Mouse (Mus musculus) forebrain, postnatal 0 days (tissue): Measurements from ENCODE around the gene Derl3. TPM values are rescaled to one million over a fixed set of nuclear protein-coding genes. Genes with fewer than 3 reads are reported as not detected.
"Not testable (repeated sequence)": the region's sequence is repeated elsewhere in the genome, so short reads cannot be mapped to it uniquely, and the experiment has no call there.

Experiments used
- ATAC-seq: fragments of 200-750 bp; cut with Nextera tagmentation; 2 replicates; pipeline ENCODE4 v1.8.0; 2017; ENCODE audit warnings: mild to moderate bottlenecking, moderate library complexity
- DNase-seq: peaks from one replicate; pipeline ENCODE4 v3.0.0-alpha.2; 2015
- H3K27ac ChIP-seq: fragments of 300-500 bp; sonication (generic); 2 replicates; pipeline ENCODE4 v1.5.1; 2014; ENCODE audit warnings: low read depth, mild to moderate bottlenecking, antibody characterized with exemption, low read length, moderate library complexity, mixed read lengths
- H3K27me3 ChIP-seq: fragments of 300-500 bp; sonication (generic); 2 replicates; pipeline ENCODE4 v1.6.1; 2014; ENCODE audit warnings: mild to moderate bottlenecking, low read length, mixed read lengths; ENCODE audit not compliant: insufficient read depth
- H3K36me3 ChIP-seq: fragments of 300-500 bp; sonication (generic); 2 replicates; pipeline ENCODE4 v1.6.1; 2014; ENCODE audit warnings: mild to moderate bottlenecking, moderate library complexity; ENCODE audit not compliant: insufficient read depth
- H3K4me1 ChIP-seq: fragments of 300-500 bp; sonication (generic); 2 replicates; pipeline ENCODE4 v1.6.1; 2014; ENCODE audit warnings: antibody characterized with exemption; ENCODE audit not compliant: insufficient read depth
- H3K4me2 ChIP-seq: fragments of 300-500 bp; sonication (generic); 2 replicates; pipeline ENCODE4 v1.6.1; 2014; ENCODE audit warnings: low read depth, mild to moderate bottlenecking, moderate library complexity
- H3K4me3 ChIP-seq: fragments of 300-500 bp; sonication (generic); 2 replicates; pipeline ENCODE4 v1.5.1; 2014; ENCODE audit warnings: low read depth, low read length, mixed read lengths
- H3K9ac ChIP-seq: fragments of 300-500 bp; sonication (generic); 2 replicates; pipeline ENCODE4 v1.6.1; 2014; ENCODE audit warnings: mild to moderate bottlenecking
- H3K9me3 ChIP-seq: fragments of 300-500 bp; sonication (generic); 2 replicates; pipeline ENCODE4 v1.6.1; 2016; ENCODE audit warnings: low read length
- CTCF ChIP-seq: sonication (generic); IDR thresholded peaks from 2 replicates; pipeline ENCODE4 v1.5.1; 2016; ENCODE audit warnings: antibody characterized with exemption, control low read depth, low read depth
- WGBS: fragments of 180-500 bp; shearing (Covaris S2); extraction: QIAGEN DNeasy Blood & Tissue Kit; methylation state at CpG from one replicate; pipeline ENCODE4 v1.1.7; 2014; 5-methylcytosine and 5-hydroxymethylcytosine counted together
- polyA plus RNA-seq: library from polyadenylated mRNA; unstranded; fragments of >200 nt; fragmentation: Nextera tagmentation; extraction: Ambion mirVana; gene quantifications from 2 replicates; pipeline ENCODE4 v1.2.1, GENCODE M21; 2015
- total RNA-seq: library from RNA; depleted of rRNA; stranded (reverse); fragments of >200 nt; gene quantifications from 2 replicates; pipeline ENCODE4 v1.2.3, GENCODE M21; 2014

Gene Derl3
- total and polyA plus RNA-seq, 2 experiments from 2014 or later: 1.4 to 4.7 TPM

DNA sequence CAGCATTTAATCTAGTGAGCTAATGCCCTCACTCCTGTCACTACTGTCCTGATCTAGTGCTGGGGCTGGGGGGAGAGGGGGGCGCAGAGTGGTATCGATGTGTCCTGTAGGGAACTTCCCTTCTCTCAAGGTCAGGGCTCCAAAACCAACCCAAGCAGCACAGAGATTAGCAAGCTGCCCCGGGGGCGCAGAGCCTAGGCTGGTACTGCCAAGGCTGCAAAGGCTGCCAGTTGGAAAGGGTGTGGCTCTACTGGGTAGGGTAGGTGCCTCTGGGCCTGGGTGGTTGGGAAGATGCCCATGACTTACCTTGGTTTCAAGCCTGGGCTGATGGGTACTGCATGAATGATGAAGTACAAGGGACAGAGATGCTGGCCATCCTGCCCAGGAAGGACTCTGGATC is 35.6 kb upstream of the Derl3 start:
- Histone ChIP-seq H3K4me1 (peaks cover 11% of the 10 kb centered on the region), H3K4me3 (no peak overlapping the region), H3K9me3 (no peaks in the 10 kb centered on the region), H3K27ac (no peak overlapping the region), H3K36me3 (peaks cover 12% of the 10 kb centered on the region), H3K9ac (no peak overlapping the region), H3K4me2 (0 out of 2 replicates have a peak overlapping the region, but pooled peaks have one; percentile 65), H3K27me3 (no peaks in the 10 kb centered on the region)
- DNase-seq: no peak
- WGBS: 93% methylated on average over 4 of the region's 4 CpGs
- no peak for ATAC-seq
- no peak for TF ChIP-seq CTCF

DNA sequence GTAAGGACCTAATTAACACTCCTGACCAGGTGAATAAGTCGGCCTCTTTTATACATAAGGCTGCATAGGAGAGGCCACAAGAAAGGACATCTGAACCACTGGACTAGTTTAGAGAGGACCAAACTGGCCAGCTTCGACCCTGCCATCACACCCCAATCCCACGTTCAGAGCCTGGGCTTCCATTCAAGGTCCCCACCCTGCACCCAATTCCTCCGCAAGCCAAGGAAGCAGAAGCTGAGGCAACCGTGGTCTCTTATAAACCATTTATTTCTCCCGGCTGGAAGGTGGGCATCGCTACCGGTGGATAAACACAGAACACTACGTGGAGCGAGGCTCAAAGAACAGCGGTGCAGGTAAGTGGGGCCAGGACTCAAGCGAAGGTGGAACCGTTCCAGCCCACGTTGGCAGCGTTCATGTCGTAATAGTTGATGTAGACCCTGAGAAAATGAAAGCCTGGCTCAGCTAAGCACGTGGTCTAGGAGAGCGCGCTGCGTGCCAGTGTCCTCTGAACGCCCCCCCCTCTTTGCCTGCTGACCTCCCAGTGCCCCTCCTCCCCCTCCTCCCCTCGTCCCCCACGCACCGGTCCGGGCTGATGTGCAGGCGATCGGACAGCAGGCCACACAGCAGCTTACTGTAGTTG is 34.0 kb upstream of the Derl3 start:
- Histone ChIP-seq H3K9me3 (no peaks in the 10 kb centered on the region), H3K36me3 (peaks cover 12% of the 10 kb centered on the region), H3K4me3 (peak overlapping the region; percentile 75), H3K27ac (peak overlapping the region; percentile 92), H3K4me1 (peaks cover 11% of the 10 kb centered on the region), H3K9ac (peak overlapping the region; percentile 95), H3K27me3 (no peaks in the 10 kb centered on the region), H3K4me2 (peak overlapping the region; percentile 65)
- TF ChIP-seq CTCF: no peak
- DNase-seq (peak; percentile 71), ATAC-seq (peak; percentile 78)
- WGBS: under 1% methylated on average over 27 of the region's 27 CpGs

DNA sequence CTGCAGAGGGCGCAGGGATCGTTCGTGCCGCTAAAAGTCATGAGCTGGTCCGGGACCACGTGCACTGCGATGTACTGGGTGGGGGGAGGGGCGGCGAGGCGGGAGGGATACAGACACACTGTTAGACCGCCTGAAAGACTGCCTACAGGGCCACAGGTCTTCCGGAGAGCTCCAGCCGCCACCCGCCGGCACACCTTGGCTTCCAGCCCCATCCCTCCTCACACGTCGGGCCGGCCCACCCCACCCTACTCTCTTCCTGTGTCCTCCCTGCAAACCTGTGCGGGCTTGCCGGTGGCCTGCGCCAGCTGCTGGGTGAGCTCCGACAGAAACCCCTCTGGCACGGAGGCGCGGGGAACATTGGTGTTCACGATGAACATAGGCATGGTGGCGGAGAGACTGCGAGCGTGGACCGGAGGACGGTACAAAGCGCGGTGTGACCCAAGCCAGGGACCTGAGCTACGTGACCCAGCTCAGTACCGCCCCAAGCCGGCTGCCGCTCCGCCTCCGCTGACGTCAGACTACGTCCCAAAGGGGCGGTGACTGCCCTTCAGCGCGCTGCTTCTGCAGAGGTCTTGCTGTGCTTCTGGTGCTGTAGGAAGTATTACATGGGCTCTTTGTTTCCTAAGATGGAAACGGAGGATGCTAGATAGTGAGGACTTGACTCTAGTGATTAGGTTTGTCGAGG is 33.3 kb upstream of the Derl3 start, which contains the start of gene Mif:
Mif (minus strand) TSS at position 455 of the 685 bp plus-strand sequence.
- 2% methylated on average over 42 of the region's 46 CpGs for WGBS
- ATAC-seq: peak; percentile 97
- not testable (repeated sequence) for H3K27me3 ChIP-seq, H3K9me3 ChIP-seq
- TF ChIP-seq CTCF: peak; percentile 18; the same call in 1 of the 2 replicates
- H3K4me3 ChIP-seq: peak within 1 kb of the TSS; percentile 75
- H3K4me1 ChIP-seq: peaks cover 11% of the 10 kb centered on the region
- peak within 1 kb of the TSS; percentile 92 for H3K27ac ChIP-seq
- peak; percentile 95 for DNase-seq
- H3K4me2 ChIP-seq: peak within 1 kb of the TSS; percentile 65
- H3K36me3 ChIP-seq: peaks cover 12% of the 10 kb centered on the region
- peak within 1 kb of the TSS; percentile 95 for H3K9ac ChIP-seq

DNA sequence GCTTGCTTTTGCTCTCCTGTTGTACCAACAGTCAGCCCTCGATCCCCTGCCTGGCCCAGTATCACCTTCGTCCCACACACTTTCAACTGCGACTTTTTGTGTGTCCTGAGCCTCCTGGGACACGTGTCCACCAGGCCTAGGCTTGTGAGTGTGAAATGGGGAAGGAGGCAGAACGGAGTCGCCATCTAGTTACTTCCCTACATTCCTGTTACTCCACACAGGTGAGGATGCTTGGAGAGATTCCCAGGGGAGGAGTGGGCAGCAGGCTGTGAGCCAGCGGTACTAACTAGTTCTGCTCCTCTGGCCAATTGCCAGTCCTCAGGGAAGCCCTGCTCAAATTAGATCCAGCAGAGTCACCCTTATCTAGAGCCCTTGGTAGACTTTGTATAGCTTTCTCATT is 32.5 kb upstream of the Derl3 start:
- no peaks in the 10 kb centered on the region for H3K27me3 ChIP-seq
- peaks cover 11% of the 10 kb centered on the region for H3K4me1 ChIP-seq
- no peak for DNase-seq
- H3K4me2 ChIP-seq: peak overlapping the region; percentile 65
- no peak for TF ChIP-seq CTCF
- peak overlapping the region; percentile 92 for H3K27ac ChIP-seq
- 32% methylated on average over 7 of the region's 7 CpGs for WGBS
- H3K9ac ChIP-seq: 0 out of 2 replicates have a peak overlapping the region, but pooled peaks have one; percentile 95
- no peak for ATAC-seq
- peaks cover 12% of the 10 kb centered on the region for H3K36me3 ChIP-seq
- H3K9me3 ChIP-seq: no peaks in the 10 kb centered on the region
- H3K4me3 ChIP-seq: no peak overlapping the region

DNA sequence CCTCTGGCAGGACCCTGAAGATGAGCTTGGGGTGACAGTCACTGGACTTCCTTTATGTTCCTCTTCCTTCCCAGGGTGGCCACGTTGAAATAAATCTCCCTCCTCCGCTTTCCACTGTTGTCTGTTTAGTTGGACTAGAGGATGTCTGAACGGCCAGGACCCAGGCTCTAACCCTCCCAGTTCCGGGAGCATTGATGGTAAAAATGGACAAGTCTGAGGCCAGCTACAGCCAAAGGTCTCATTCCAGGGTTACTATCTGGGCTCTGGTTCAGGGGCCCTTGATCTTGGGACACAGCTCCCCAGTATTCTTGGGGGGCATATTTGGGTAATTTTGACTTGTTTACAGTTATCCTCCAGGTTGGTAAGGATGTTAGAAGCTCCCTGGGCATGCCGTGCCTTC is 31.6 kb upstream of the Derl3 start:
- ATAC-seq (no peak), DNase-seq (no peak)
- Histone ChIP-seq H3K9me3 (no peaks in the 10 kb centered on the region), H3K36me3 (peaks cover 12% of the 10 kb centered on the region), H3K4me3 (no peak overlapping the region), H3K9ac (no peak overlapping the region), H3K27ac (no peak overlapping the region), H3K4me2 (no peak overlapping the region), H3K4me1 (peaks cover 11% of the 10 kb centered on the region), H3K27me3 (no peaks in the 10 kb centered on the region)
- 80% methylated on average over 5 of the region's 5 CpGs for WGBS
- no peak for TF ChIP-seq CTCF

DNA sequence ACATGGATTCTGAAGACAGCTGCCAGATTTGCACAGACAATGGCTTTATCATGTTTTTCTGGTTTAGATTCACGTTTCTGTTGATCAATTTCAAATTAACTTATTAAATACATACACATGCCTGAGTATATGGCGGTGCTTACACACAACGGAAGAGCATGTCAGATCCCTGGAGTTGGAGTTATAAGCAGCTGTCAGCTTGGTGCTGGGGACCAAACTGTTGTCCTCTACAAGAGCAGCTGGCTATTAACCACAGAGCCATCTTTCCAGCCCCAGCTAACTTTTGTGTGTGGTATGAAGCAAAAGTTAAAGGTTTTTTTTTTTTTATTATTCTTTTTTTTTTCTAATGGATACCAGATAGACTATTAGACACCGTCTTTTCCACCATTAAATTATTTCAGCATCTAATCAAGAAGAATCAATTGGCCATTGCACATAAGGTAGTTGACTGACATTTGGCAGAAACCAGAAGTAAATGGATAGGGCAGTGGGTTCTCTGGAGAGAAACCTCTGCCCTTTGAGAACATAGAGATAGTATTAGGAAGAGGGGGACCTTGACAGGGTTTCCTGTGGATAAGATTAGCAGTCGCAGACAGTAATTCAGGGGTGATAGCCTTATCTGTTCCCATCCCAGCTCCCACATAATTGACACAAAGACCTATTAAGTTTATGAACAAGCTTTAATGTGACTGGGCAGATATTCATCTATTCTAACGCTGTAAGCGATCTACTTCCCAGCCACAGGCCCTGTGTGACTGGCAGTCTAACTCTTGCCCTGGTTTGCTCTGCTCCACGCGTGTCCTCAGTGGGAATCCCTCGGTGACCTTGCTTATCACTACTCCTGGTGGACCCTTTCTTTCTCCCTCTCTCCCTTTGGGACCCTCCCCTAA is 20.9 kb upstream of the Derl3 start:
- TF ChIP-seq CTCF: no peak
- no peaks in the 10 kb centered on the region for H3K9me3 ChIP-seq
- DNase-seq (no peak), ATAC-seq (no peak)
- no peaks in the 10 kb centered on the region for H3K36me3 ChIP-seq
- WGBS: 35% methylated on average over 10 of the region's 10 CpGs
- H3K27ac ChIP-seq: peak overlapping the region; percentile 55
- no peaks in the 10 kb centered on the region for H3K27me3 ChIP-seq
- H3K4me3 ChIP-seq: peak overlapping the region; percentile 28
- H3K9ac ChIP-seq: peak overlapping the region; percentile 45
- peaks cover 13% of the 10 kb centered on the region for H3K4me1 ChIP-seq
- H3K4me2 ChIP-seq: peak overlapping the region; percentile 58
